Mouse (Mus musculus): ENCODE results near the gene Slc35a1. TPM values are rescaled to one million over a fixed set of nuclear protein-coding genes. Genes with fewer than 3 reads are reported as not detected.
"Not testable (repeated sequence)": the region's sequence is repeated elsewhere in the genome, so short reads cannot be mapped to it uniquely, and the experiment has no call there.

Slc35a1 gene
- 49.7 and 51.9 TPM in 2 replicates for polyA plus RNA-seq (2014; fragmentation: Nextera tagmentation; extraction: Ambion mirVana)

GRCm38 (mm10) chr4:34686874-34687567, at the start of gene Slc35a1:
Gene Slc35a1 (minus strand): TSS chr4:34687438.
- Histone ChIP-seq H3K4me2 (peak within 1 kb of the TSS; percentile 55), H3K9me3 (ENCODE audit: control insufficient read depth, low read length) (no peaks in the 10 kb centered on the region), H3K9ac (ENCODE audit: low read length) (peak within 1 kb of the TSS; percentile 98), H3K4me1 (ENCODE audit: control insufficient read depth, insufficient read depth, low read length) (peaks cover 7% of the 10 kb centered on the region), H3K27ac (ENCODE audit: low read depth, low read length) (peak within 1 kb of the TSS; percentile 97), H3K36me3 (ENCODE audit: control insufficient read depth, insufficient read depth, low read length) (no peaks in the 10 kb centered on the region), H3K4me3 (ENCODE audit: low read depth, low read length) (peak within 1 kb of the TSS; percentile 87), H3K27me3 (ENCODE audit: control insufficient read depth, insufficient read depth, low read length) (no peaks in the 10 kb centered on the region)
- DNase-seq (ENCODE audit: low spot score, missing footprints) (peak; percentile 99), ATAC-seq (ENCODE audit: low FRiP score) (peak; percentile 97)
- under 1% methylated on average over 64 of the region's 65 CpGs for WGBS

DNA sequence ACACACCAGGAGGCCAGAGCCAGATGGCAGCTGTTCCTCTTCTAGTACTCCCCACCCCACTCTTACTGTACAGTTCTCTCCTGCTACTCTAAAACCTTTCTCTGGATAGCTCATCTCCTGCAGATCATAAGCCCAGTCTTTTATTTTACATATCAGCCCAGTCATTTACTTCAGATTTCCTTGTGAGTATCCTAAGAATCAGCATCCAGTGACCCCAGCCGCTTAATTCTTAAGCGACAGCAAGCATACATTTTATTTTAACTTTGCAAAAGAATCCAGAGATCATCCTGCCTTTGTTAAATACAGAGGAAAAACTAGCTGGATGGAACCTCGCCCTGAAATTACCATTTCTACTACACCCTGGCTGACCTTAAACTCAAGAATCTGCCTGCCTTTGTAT, 47.2 kb upstream of the Slc35a1 start:
- DNase-seq (ENCODE audit: low spot score, missing footprints) (no peak), ATAC-seq (ENCODE audit: low FRiP score) (no peak)
- H3K4me2 ChIP-seq = no peak overlapping the region
- H3K9ac ChIP-seq (ENCODE audit: low read length) = no peak overlapping the region
- 0 out of 2 replicates have a peak, but pooled peaks cover 2% of the 10 kb centered on the region for H3K4me1 ChIP-seq (ENCODE audit: control insufficient read depth, insufficient read depth, low read length)
- H3K27me3 ChIP-seq (ENCODE audit: control insufficient read depth, insufficient read depth, low read length) = 0 out of 2 replicates have a peak, but pooled peaks cover 3% of the 10 kb centered on the region
- H3K27ac ChIP-seq (ENCODE audit: low read depth, low read length) = no peak overlapping the region
- no peaks in the 10 kb centered on the region for H3K9me3 ChIP-seq (ENCODE audit: control insufficient read depth, low read length)
- no peaks in the 10 kb centered on the region for H3K36me3 ChIP-seq (ENCODE audit: control insufficient read depth, insufficient read depth, low read length)
- WGBS = 78% methylated on average over 3 of the region's 3 CpGs
- no peak overlapping the region for H3K4me3 ChIP-seq (ENCODE audit: low read depth, low read length)

DNA sequence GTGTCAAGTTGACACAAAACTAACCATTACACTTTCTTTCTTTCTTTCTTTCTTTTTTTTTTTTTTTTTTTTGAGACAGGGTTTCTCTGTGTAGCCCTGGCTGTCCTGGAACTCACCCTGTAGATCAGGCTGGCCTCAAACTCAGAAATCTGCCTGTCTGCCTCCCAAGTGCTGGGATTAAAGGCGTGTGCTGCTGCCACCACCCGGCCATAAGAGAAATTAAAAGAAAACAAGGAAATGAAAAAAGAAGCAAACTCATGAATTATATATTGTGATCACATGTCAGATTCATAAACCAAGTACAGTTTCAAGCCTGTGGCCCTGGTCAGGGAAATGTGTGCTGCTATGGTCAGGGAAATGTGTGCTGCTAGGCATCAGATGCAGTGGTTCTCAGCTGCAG, 46.2 kb upstream of the Slc35a1 start:
- not testable (repeated sequence) for H3K27ac ChIP-seq (ENCODE audit: low read depth, low read length); H3K4me3 ChIP-seq (ENCODE audit: low read depth, low read length); H3K9ac ChIP-seq (ENCODE audit: low read length); ATAC-seq (ENCODE audit: low FRiP score); H3K27me3 ChIP-seq (ENCODE audit: control insufficient read depth, insufficient read depth, low read length); H3K9me3 ChIP-seq (ENCODE audit: control insufficient read depth, low read length); H3K4me2 ChIP-seq; DNase-seq (ENCODE audit: low spot score, missing footprints); H3K4me1 ChIP-seq (ENCODE audit: control insufficient read depth, insufficient read depth, low read length); H3K36me3 ChIP-seq (ENCODE audit: control insufficient read depth, insufficient read depth, low read length)
- 24% methylated on average over 2 of the region's 2 CpGs for WGBS

DNA sequence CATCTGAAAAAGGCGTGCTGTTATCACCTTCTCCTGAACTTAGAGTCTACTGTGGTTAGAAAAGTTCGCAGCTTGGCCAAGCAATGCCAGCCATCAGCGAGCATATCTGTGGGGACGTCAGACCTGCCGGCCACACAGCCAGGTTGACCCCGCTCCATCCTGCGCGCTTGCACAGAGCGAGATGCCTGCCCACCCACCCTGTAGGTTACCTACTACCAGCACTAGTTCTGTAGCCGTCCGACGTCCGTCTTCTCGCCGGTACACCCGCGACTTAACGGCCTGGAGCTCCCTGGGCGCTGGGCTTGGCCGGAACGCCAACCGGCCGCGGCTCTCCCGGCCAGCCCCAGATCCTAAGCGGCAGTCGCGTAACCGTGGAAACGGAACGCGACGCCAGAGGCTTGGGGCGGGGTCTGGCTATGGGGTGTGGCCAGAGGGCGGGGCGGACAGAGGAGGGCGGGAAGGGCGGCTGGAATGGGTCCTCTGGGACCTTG, 42.7 kb upstream of the Slc35a1 start, which contains the start of gene Cfap206:
TSS of gene Cfap206 (minus strand) at position 356 of the 491 bp plus-strand sequence.
- WGBS = under 1% methylated on average over 38 of the region's 38 CpGs
- Histone ChIP-seq H3K27ac (ENCODE audit: low read depth, low read length) (no peak within 1 kb of the TSS), H3K27me3 (ENCODE audit: control insufficient read depth, insufficient read depth, low read length) (0 out of 2 replicates have a peak, but pooled peaks cover 3% of the 10 kb centered on the region), H3K9me3 (ENCODE audit: control insufficient read depth, low read length) (no peaks in the 10 kb centered on the region), H3K4me3 (ENCODE audit: low read depth, low read length) (peak within 1 kb of the TSS; percentile 41), H3K4me1 (ENCODE audit: control insufficient read depth, insufficient read depth, low read length) (0 out of 2 replicates have a peak, but pooled peaks cover 2% of the 10 kb centered on the region), H3K4me2 (peak within 1 kb of the TSS; percentile 66), H3K36me3 (ENCODE audit: control insufficient read depth, insufficient read depth, low read length) (no peaks in the 10 kb centered on the region), H3K9ac (ENCODE audit: low read length) (peak within 1 kb of the TSS; percentile 21)
- DNase-seq (ENCODE audit: low spot score, missing footprints) (peak; percentile 98), ATAC-seq (ENCODE audit: low FRiP score) (peak; percentile 99)

- not testable (repeated sequence) for H3K27ac ChIP-seq (ENCODE audit: low read depth, low read length); H3K4me1 ChIP-seq (ENCODE audit: control insufficient read depth, insufficient read depth, low read length); DNase-seq (ENCODE audit: low spot score, missing footprints); H3K36me3 ChIP-seq (ENCODE audit: control insufficient read depth, insufficient read depth, low read length); H3K9me3 ChIP-seq (ENCODE audit: control insufficient read depth, low read length); H3K27me3 ChIP-seq (ENCODE audit: control insufficient read depth, insufficient read depth, low read length); ATAC-seq (ENCODE audit: low FRiP score); H3K9ac ChIP-seq (ENCODE audit: low read length); H3K4me3 ChIP-seq (ENCODE audit: low read depth, low read length); H3K4me2 ChIP-seq
- WGBS = 90% methylated on average over 3 of the region's 3 CpGs
Measured at GRCm38 (mm10) chr4:34725710-34726109, 38.5 kb upstream of the Slc35a1 start.

DNA sequence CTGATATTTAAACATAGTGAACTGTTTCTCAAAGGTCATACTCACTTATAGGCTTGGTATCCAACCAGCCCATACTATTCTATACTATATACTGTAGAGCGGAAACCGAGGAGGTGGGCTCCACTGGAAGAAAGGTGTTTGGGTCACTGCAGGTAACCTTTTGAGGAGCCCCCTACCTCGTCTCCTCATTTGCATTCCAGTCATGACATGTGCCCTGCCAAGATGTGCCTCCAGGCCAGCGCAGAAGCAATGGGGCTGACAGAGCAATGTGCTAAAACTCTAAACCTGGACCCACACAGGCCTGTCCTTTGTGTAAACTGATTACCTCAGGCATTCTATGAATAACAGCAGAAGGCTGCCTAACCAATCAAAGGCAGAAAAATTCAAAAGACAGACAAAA, 37.1 kb upstream of the Slc35a1 start:
- 58% methylated on average over 4 of the region's 4 CpGs for WGBS
- Histone ChIP-seq H3K27ac (ENCODE audit: low read depth, low read length) (no peak overlapping the region), H3K9me3 (ENCODE audit: control insufficient read depth, low read length) (peaks cover 4% of the 10 kb centered on the region), H3K9ac (ENCODE audit: low read length) (no peak overlapping the region), H3K4me1 (ENCODE audit: control insufficient read depth, insufficient read depth, low read length) (no peaks in the 10 kb centered on the region), H3K4me2 (no peak overlapping the region), H3K36me3 (ENCODE audit: control insufficient read depth, insufficient read depth, low read length) (no peaks in the 10 kb centered on the region), H3K27me3 (ENCODE audit: control insufficient read depth, insufficient read depth, low read length) (no peaks in the 10 kb centered on the region), H3K4me3 (ENCODE audit: low read depth, low read length) (no peak overlapping the region)
- DNase-seq (ENCODE audit: low spot score, missing footprints) (no peak), ATAC-seq (ENCODE audit: low FRiP score) (no peak)

- 73% methylated on average over 4 of the region's 4 CpGs for WGBS
- DNase-seq (ENCODE audit: low spot score, missing footprints) (no peak), ATAC-seq (ENCODE audit: low FRiP score) (no peak)
- Histone ChIP-seq H3K4me1 (ENCODE audit: control insufficient read depth, insufficient read depth, low read length) (no peaks in the 10 kb centered on the region), H3K36me3 (ENCODE audit: control insufficient read depth, insufficient read depth, low read length) (no peaks in the 10 kb centered on the region), H3K9me3 (ENCODE audit: control insufficient read depth, low read length) (peaks cover 4% of the 10 kb centered on the region), H3K4me2 (no peak overlapping the region), H3K9ac (ENCODE audit: low read length) (no peak overlapping the region), H3K4me3 (ENCODE audit: low read depth, low read length) (no peak overlapping the region), H3K27ac (ENCODE audit: low read depth, low read length) (no peak overlapping the region), H3K27me3 (ENCODE audit: control insufficient read depth, insufficient read depth, low read length) (no peaks in the 10 kb centered on the region)
Measured at GRCm38 (mm10) chr4:34723186-34723585, 35.9 kb upstream of the Slc35a1 start.

DNA sequence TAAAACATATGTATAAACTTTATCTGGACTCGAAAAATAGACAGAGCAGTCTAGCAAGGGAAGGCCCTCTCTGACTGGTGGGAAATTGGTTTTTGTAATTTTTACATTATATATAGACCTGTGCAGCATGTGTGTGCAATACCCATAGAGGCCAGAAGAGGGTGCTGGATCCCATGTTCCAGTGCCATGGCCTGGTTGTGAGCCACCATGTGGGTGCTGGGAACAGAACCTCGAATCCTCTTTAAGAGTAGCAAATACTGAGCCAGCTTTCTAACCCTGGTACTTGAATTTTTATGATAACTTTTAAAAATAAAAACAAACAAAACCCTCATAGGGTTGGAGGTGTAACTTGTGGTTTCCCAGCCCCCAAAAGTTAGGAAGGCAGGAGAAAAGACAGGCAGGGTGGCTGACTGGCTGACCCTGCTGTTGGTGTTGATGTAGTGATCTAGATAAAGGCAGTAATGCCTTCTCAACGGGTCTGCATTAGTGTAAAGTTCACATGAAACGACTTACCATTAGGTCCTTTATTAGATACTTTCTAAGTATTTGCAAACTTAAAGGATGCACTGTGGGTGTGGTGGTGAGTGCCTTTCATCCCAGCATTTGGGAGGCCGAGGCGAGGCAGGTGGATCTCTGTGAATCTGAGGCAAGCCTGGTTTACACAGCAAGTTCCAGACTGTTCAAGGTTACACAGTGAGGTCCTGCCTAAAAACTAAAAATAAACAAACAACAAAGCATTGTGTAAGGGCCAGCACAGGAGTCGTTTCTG, 33.1 kb upstream of the Slc35a1 start:
- Histone ChIP-seq H3K4me3 (ENCODE audit: low read depth, low read length) (no peak overlapping the region), H3K9ac (ENCODE audit: low read length) (no peak overlapping the region), H3K27me3 (ENCODE audit: control insufficient read depth, insufficient read depth, low read length) (no peaks in the 10 kb centered on the region), H3K4me1 (ENCODE audit: control insufficient read depth, insufficient read depth, low read length) (no peaks in the 10 kb centered on the region), H3K9me3 (ENCODE audit: control insufficient read depth, low read length) (peaks cover 4% of the 10 kb centered on the region), H3K4me2 (no peak overlapping the region), H3K36me3 (ENCODE audit: control insufficient read depth, insufficient read depth, low read length) (no peaks in the 10 kb centered on the region), H3K27ac (ENCODE audit: low read depth, low read length) (no peak overlapping the region)
- DNase-seq (ENCODE audit: low spot score, missing footprints) = no peak
- ATAC-seq (ENCODE audit: low FRiP score) = no peak
- 84% methylated on average over 7 of the region's 7 CpGs for WGBS

GRCm38 (mm10) chr4:34719421-34719820, 32.2 kb upstream of the Slc35a1 start:
- Histone ChIP-seq H3K4me1 (ENCODE audit: control insufficient read depth, insufficient read depth, low read length) (no peaks in the 10 kb centered on the region), H3K4me3 (ENCODE audit: low read depth, low read length) (no peak overlapping the region), H3K9me3 (ENCODE audit: control insufficient read depth, low read length) (peaks cover 4% of the 10 kb centered on the region), H3K36me3 (ENCODE audit: control insufficient read depth, insufficient read depth, low read length) (no peaks in the 10 kb centered on the region), H3K27me3 (ENCODE audit: control insufficient read depth, insufficient read depth, low read length) (no peaks in the 10 kb centered on the region), H3K27ac (ENCODE audit: low read depth, low read length) (no peak overlapping the region), H3K4me2 (no peak overlapping the region), H3K9ac (ENCODE audit: low read length) (no peak overlapping the region)
- no peak for ATAC-seq (ENCODE audit: low FRiP score)
- no peak for DNase-seq (ENCODE audit: low spot score, missing footprints)
- 96% methylated on average over 12 of the region's 12 CpGs for WGBS
